Mouse (Mus musculus): ENCODE data around the gene Glipr2. TPM values are rescaled to one million over a fixed set of nuclear protein-coding genes. Genes with fewer than 3 reads are reported as not detected.
A peak's percentile ranks its signal among the peaks of the same experiment; 100 is the strongest.

The Glipr2 gene
- total and polyA plus RNA-seq, 2 experiments = 0.83 to 1.2 TPM

- TF ChIP-seq CTCF (IDR thresholded peaks at IDR 0.05; ENCODE audit: low read depth, low read length) (no peak), POLR2A (IDR thresholded peaks at IDR 0.05; ENCODE audit: extremely low read depth, insufficient read depth, low read length) (no peak)
- H3K9ac ChIP-seq (ENCODE audit: low read depth, low read length) = peak overlapping the region; percentile 24
- DNase-seq (ENCODE audit: extremely low read depth, low read depth, low spot score) = no peak
- H3K36me3 ChIP-seq (ENCODE audit: control insufficient read depth, insufficient read depth, low read length) = no peaks in the 10 kb centered on the region
- H3K4me3 ChIP-seq (ENCODE audit: insufficient read depth, low read depth, low read length) = peak overlapping the region; percentile 53
- no peaks in the 10 kb centered on the region for H3K79me2 ChIP-seq (ENCODE audit: control insufficient read depth, insufficient read depth, low read length)
- 0 out of 2 replicates have a peak, but pooled peaks cover 2% of the 10 kb centered on the region for H3K27me3 ChIP-seq (ENCODE audit: control insufficient read depth, insufficient read depth, low read length)
- H3K4me1 ChIP-seq (ENCODE audit: control insufficient read depth, insufficient read depth, low read length) = peaks cover 5% of the 10 kb centered on the region
- 2% methylated on average over 26 of the region's 26 CpGs for WGBS
- no peak overlapping the region for H3K27ac ChIP-seq (replicated peaks; ENCODE audit: insufficient read depth, low read depth, low read length)
These were observed 753 bp downstream of the Glipr2 start for GRCm38 (mm10) chr4:43957846-43958461.

- Histone ChIP-seq H3K9ac (ENCODE audit: low read depth, low read length) (peak overlapping the region; percentile 26; the same call in 1 of the 2 replicates), H3K27me3 (ENCODE audit: control insufficient read depth, insufficient read depth, low read length) (0 out of 2 replicates have a peak, but pooled peaks cover 2% of the 10 kb centered on the region), H3K79me2 (ENCODE audit: control insufficient read depth, insufficient read depth, low read length) (no peaks in the 10 kb centered on the region), H3K4me1 (ENCODE audit: control insufficient read depth, insufficient read depth, low read length) (peaks cover 11% of the 10 kb centered on the region), H3K36me3 (ENCODE audit: control insufficient read depth, insufficient read depth, low read length) (no peaks in the 10 kb centered on the region), H3K27ac (replicated peaks; ENCODE audit: insufficient read depth, low read depth, low read length) (no peak overlapping the region), H3K4me3 (ENCODE audit: insufficient read depth, low read depth, low read length) (no peak overlapping the region; the same call in 1 of the 2 replicates)
- WGBS = 25% methylated on average over 9 of the region's 9 CpGs
- no peak for TF ChIP-seq POLR2A (IDR thresholded peaks at IDR 0.05; ENCODE audit: extremely low read depth, insufficient read depth, low read length)
- TF ChIP-seq CTCF (IDR thresholded peaks at IDR 0.05; ENCODE audit: low read depth, low read length) = no peak
- peak; percentile 33 for DNase-seq (ENCODE audit: extremely low read depth, low read depth, low spot score)
These were observed 2.5 kb downstream of the Glipr2 start for GRCm38 (mm10) chr4:43959523-43960179.

GRCm38 (mm10) chr4:43960207-43960606 lies 3.0 kb downstream of the Glipr2 start:
- peak overlapping the region; percentile 64 for H3K27ac ChIP-seq (replicated peaks; ENCODE audit: insufficient read depth, low read depth, low read length)
- DNase-seq (ENCODE audit: extremely low read depth, low read depth, low spot score) = peak; percentile 11
- H3K9ac ChIP-seq (ENCODE audit: low read depth, low read length) = no peak overlapping the region
- H3K79me2 ChIP-seq (ENCODE audit: control insufficient read depth, insufficient read depth, low read length) = no peaks in the 10 kb centered on the region
- no peak for TF ChIP-seq CTCF (IDR thresholded peaks at IDR 0.05; ENCODE audit: low read depth, low read length)
- TF ChIP-seq POLR2A (IDR thresholded peaks at IDR 0.05; ENCODE audit: extremely low read depth, insufficient read depth, low read length) = no peak
- peaks cover 14% of the 10 kb centered on the region for H3K4me1 ChIP-seq (ENCODE audit: control insufficient read depth, insufficient read depth, low read length)
- H3K27me3 ChIP-seq (ENCODE audit: control insufficient read depth, insufficient read depth, low read length) = 0 out of 2 replicates have a peak, but pooled peaks cover 2% of the 10 kb centered on the region
- no peaks in the 10 kb centered on the region for H3K36me3 ChIP-seq (ENCODE audit: control insufficient read depth, insufficient read depth, low read length)
- WGBS = 73% methylated on average over 6 of the region's 6 CpGs
- no peak overlapping the region for H3K4me3 ChIP-seq (ENCODE audit: insufficient read depth, low read depth, low read length)

- Histone ChIP-seq H3K79me2 (ENCODE audit: control insufficient read depth, insufficient read depth, low read length) (no peaks in the 10 kb centered on the region), H3K27ac (replicated peaks; ENCODE audit: insufficient read depth, low read depth, low read length) (peak overlapping the region; percentile 10), H3K4me3 (ENCODE audit: insufficient read depth, low read depth, low read length) (no peak overlapping the region), H3K27me3 (ENCODE audit: control insufficient read depth, insufficient read depth, low read length) (no peaks in the 10 kb centered on the region), H3K9ac (ENCODE audit: low read depth, low read length) (no peak overlapping the region; the same call in 1 of the 2 replicates), H3K4me1 (ENCODE audit: control insufficient read depth, insufficient read depth, low read length) (peaks cover 14% of the 10 kb centered on the region), H3K36me3 (ENCODE audit: control insufficient read depth, insufficient read depth, low read length) (no peaks in the 10 kb centered on the region)
- no peak for TF ChIP-seq CTCF (IDR thresholded peaks at IDR 0.05; ENCODE audit: low read depth, low read length)
- no peak for TF ChIP-seq POLR2A (IDR thresholded peaks at IDR 0.05; ENCODE audit: extremely low read depth, insufficient read depth, low read length)
- DNase-seq (ENCODE audit: extremely low read depth, low read depth, low spot score) = peak; percentile 80
- 33% methylated on average over 2 of the region's 2 CpGs for WGBS
These were observed 7.2 kb downstream of the Glipr2 start for GRCm38 (mm10) chr4:43964326-43964833.

GRCm38 (mm10) chr4:43964951-43965684 lies 7.9 kb downstream of the Glipr2 start:
- WGBS = 25% methylated on average over 4 of the region's 4 CpGs
- no peak overlapping the region for H3K4me3 ChIP-seq (ENCODE audit: insufficient read depth, low read depth, low read length)

More at GRCm38 (mm10) chr4:43964951-43965684, 7.9 kb downstream of the Glipr2 start:
- no peak overlapping the region for H3K27ac ChIP-seq (replicated peaks; ENCODE audit: insufficient read depth, low read depth, low read length)
- TF ChIP-seq CTCF (IDR thresholded peaks at IDR 0.05; ENCODE audit: low read depth, low read length) (no peak), POLR2A (IDR thresholded peaks at IDR 0.05; ENCODE audit: extremely low read depth, insufficient read depth, low read length) (no peak)
- no peaks in the 10 kb centered on the region for H3K27me3 ChIP-seq (ENCODE audit: control insufficient read depth, insufficient read depth, low read length)
- no peak for DNase-seq (ENCODE audit: extremely low read depth, low read depth, low spot score)
- H3K4me1 ChIP-seq (ENCODE audit: control insufficient read depth, insufficient read depth, low read length) = peaks cover 12% of the 10 kb centered on the region
- no peaks in the 10 kb centered on the region for H3K79me2 ChIP-seq (ENCODE audit: control insufficient read depth, insufficient read depth, low read length)
- H3K9ac ChIP-seq (ENCODE audit: low read depth, low read length) = no peak overlapping the region
- no peaks in the 10 kb centered on the region for H3K36me3 ChIP-seq (ENCODE audit: control insufficient read depth, insufficient read depth, low read length)
